Mouse (Mus musculus): Measurements from ENCODE around the gene Cmss1. TPM values are rescaled to one million over a fixed set of nuclear protein-coding genes. Genes with fewer than 3 reads are reported as not detected.

Cmss1 gene
- polyA plus RNA-seq, 1 experiment, result 10.1 TPM

DNA sequence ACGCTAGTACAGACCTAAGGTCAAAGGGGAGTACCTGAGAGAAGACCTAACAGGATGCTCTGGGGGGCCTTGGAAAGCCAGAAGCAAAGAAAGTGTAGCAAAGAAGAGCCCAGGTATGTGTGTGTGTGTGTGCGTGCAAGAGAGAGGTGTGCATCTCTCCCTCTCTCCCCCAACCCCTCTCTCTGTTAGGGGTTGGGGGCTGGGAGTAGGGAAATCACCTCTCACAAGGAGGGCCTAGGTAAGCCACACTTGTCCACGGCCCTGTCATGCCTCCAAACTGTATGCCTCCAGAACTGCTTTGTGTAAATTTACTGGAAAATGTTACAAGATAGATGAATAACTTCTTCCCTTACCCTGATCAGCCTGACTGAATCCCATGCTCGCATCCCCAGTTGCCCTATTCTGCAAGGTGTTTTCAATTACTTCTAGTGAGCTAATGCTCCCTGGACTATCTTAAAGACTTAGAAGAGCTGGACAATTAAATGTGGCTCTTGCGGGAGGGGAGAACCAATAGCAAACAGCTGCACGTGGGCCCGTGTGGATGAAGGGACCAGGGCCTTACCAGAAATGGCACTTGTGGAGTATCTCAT lies 231.3 kb downstream of the Cmss1 start:
- no peak for TF ChIP-seq POLR2A (IDR thresholded peaks at IDR 0.05; ENCODE audit: borderline replicate concordance, extremely low read depth, insufficient read depth, insufficient read length, poor library complexity, severe bottlenecking)
- no peak for TF ChIP-seq CTCF (IDR thresholded peaks at IDR 0.05; ENCODE audit: borderline replicate concordance, extremely low read depth, insufficient read depth, insufficient read length)
- no peak for DNase-seq (ENCODE audit: low read depth)

DNA sequence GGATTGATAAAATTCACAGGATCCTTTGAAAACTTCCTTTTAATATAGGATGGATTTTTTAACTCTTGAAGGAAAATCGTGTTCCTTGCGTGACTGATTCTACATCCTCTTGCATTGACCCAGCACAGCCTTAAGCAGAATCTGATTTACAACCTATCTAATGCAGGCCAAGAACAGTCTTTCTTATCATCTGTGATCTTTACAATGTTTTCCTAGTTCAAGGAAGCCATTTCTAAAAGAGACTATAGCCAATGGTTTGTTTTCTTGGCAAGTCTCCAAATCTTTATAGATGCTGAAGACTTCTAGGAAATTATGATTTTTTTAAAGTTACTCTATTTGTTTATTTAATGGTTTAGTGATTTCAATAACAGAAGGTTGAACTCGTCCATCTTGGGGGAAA lies 234.5 kb downstream of the Cmss1 start:
- TF ChIP-seq POLR2A (IDR thresholded peaks at IDR 0.05; ENCODE audit: borderline replicate concordance, extremely low read depth, insufficient read depth, insufficient read length, poor library complexity, severe bottlenecking) (no peak), CTCF (IDR thresholded peaks at IDR 0.05; ENCODE audit: borderline replicate concordance, extremely low read depth, insufficient read depth, insufficient read length) (no peak)
- DNase-seq (ENCODE audit: low read depth), result no peak

DNA sequence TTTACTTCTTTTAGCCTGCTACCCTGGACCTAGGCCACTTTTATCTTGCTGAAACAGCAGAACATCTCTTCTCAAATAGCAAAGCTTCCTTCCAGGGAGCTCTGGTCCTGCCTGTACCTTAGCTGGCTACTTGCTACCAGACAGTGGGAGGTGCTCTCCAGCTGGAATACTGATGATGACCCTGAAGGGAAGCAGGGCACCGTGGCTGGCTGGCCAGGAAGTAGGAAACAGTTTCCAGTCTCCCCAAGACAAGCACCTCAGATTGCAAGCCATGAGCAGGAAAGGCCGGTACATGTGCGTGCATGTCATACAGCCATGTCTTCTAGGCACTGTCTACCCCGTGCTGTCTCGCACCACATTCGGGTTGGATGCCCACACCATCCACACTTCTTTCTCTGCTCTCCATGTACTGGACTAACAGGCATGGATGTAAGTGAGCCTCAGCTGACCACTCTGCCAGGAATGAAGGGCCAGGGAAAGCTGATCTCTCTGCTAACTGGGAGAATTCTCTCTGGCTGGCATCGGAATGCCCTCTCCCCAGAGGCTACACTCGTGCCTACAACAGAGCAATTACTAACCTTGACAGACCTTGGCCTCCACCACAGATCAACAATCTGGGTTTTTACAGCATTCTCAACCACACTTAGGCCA lies 236.7 kb downstream of the Cmss1 start:
- DNase-seq (ENCODE audit: low read depth), result no peak
- TF ChIP-seq POLR2A (IDR thresholded peaks at IDR 0.05; ENCODE audit: borderline replicate concordance, extremely low read depth, insufficient read depth, insufficient read length, poor library complexity, severe bottlenecking) (no peak), CTCF (IDR thresholded peaks at IDR 0.05; ENCODE audit: borderline replicate concordance, extremely low read depth, insufficient read depth, insufficient read length) (no peak)

DNA sequence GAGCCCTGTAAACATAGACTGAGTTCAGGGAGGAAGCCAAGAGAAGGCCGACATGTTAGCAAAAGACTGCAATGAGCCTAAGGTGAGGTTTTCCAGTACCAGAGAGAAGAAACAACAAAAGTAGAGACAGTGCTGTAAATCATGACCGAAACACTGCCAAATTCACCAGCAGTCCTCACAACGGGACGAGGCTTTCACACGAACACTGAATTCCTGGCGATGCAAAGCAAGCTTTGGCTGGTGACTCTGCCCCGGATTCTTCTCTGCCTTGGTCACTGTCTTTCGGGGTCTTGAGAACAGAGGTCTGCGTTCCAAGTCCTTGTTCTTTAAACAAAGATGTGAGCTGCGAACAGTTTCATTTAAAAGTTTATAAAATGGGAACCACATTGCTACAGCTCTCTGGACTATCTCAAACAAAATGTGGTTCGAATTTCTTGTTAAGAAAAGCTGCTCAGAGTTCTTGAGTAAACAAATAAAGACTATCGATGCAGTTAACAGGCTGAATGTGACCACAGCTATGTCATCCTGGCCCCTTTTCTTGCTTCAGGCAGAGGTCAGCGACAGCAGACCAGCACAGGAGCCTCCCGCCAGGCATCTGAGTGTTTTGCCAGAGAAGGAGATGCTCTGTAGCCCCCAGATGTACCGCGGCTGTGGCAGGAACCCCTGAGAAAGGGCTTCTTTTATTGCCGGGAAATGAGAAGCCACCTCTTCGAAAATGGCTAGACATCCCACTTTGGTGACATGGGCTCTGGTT lies 239.5 kb downstream of the Cmss1 start:
- TF ChIP-seq POLR2A (IDR thresholded peaks at IDR 0.05; ENCODE audit: borderline replicate concordance, extremely low read depth, insufficient read depth, insufficient read length, poor library complexity, severe bottlenecking) (no peak), CTCF (IDR thresholded peaks at IDR 0.05; ENCODE audit: borderline replicate concordance, extremely low read depth, insufficient read depth, insufficient read length) (no peak)
- DNase-seq (ENCODE audit: low read depth), result no peak

DNA sequence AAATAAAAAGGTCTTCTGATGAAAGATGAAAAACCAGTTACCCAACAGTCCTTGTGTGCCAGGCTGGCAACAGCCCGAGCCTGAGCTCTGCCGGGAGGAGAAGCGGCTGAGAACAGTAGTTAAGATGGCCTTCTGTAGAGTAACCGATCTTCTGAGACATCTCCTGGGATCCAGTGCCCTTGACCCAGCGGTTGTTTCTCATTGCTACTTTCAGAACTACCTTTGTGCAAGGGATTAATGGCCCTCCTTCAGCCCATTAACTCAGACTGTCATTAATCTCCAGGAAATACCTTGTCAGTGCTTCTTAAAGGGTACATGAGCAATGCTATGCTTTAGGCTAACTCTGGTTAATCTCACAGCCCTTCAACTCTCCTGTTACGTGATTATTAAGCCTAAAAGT lies 240.5 kb downstream of the Cmss1 start:
- TF ChIP-seq POLR2A (IDR thresholded peaks at IDR 0.05; ENCODE audit: borderline replicate concordance, extremely low read depth, insufficient read depth, insufficient read length, poor library complexity, severe bottlenecking), result no peak
- no peak for TF ChIP-seq CTCF (IDR thresholded peaks at IDR 0.05; ENCODE audit: borderline replicate concordance, extremely low read depth, insufficient read depth, insufficient read length)
- DNase-seq (ENCODE audit: low read depth), result no peak

DNA sequence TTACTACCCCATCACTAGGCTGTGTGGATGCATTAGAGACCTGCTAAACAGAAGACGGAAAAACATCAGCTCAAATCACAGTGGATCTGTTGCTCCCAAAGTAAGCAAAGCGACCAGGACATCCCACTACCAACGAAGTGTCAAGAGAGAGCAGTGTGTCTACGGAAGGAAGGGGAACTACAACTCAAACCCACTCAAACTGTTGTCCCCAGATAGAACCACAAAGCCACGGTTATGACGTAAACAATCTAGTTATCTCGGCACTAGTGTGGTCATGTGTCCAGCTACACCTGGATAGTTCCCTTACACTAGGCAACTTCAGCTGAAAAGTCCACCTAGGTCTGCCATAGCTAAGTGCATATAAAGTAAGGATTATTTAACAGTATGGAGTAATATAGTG lies 242.2 kb downstream of the Cmss1 start:
- TF ChIP-seq POLR2A (IDR thresholded peaks at IDR 0.05; ENCODE audit: borderline replicate concordance, extremely low read depth, insufficient read depth, insufficient read length, poor library complexity, severe bottlenecking) (no peak), CTCF (IDR thresholded peaks at IDR 0.05; ENCODE audit: borderline replicate concordance, extremely low read depth, insufficient read depth, insufficient read length) (no peak)
- DNase-seq (ENCODE audit: low read depth), result no peak

DNA sequence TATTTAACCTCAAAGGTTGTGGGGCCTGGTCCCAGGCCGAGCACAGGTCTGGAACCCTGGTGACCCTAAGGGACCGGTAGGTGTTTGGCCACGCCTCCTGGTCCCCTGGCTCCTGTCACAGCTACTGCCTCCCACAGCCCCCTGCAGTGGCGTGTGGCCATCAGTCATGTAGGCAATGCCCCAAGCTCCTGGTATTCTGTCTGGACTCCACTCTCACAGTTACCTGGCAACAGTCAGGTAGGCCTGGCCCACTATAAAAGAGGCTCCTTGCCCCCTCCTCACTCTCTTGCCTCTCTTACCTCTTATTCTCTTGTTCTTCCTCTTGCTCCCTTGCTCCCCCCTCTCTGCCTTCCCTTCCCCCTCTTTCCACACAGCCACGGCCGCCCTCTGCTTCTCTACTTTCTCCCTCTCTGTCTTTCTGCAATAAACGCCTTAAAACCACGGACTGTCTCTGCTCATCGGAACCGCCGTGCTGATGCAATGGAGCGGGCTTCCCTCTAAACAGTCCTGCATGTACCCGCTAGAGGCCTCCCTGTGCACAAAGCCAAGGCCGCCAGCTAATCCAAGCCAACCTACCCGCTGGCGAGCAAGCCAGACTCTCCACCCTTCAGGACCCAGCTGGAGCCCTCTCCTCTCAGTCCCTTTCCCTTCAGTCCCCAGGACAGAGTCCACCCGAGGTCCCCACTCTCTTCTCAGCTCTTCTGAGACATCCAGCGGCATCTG lies 243.8 kb downstream of the Cmss1 start:
- peak; percentile 45; the same call in 1 of the 2 replicates for TF ChIP-seq CTCF (IDR thresholded peaks at IDR 0.05; ENCODE audit: borderline replicate concordance, extremely low read depth, insufficient read depth, insufficient read length)
- TF ChIP-seq POLR2A (IDR thresholded peaks at IDR 0.05; ENCODE audit: borderline replicate concordance, extremely low read depth, insufficient read depth, insufficient read length, poor library complexity, severe bottlenecking), result no peak
- DNase-seq (ENCODE audit: low read depth), result peak; percentile 64

DNA sequence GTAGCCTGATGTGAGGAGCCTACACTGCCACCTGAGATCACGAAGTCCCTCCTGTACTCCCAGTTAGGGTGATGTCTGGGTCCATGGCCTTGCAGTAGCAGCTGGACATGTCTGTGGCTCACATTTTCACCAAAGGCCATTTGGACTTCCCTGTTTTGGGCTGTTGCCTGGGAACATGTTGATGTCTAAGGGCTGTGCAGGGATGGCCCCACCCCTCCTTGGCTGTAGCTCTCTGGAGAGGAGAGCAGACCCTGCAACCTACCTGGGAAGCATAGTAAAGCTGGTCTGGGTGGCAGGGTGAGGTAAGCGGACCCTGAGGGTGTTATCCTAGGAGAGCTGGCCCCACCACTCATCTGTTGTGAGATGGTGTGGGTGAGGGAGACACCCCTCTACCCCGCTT lies 245.9 kb downstream of the Cmss1 start:
- no peak for DNase-seq (ENCODE audit: low read depth)
- TF ChIP-seq CTCF (IDR thresholded peaks at IDR 0.05; ENCODE audit: borderline replicate concordance, extremely low read depth, insufficient read depth, insufficient read length) (no peak), POLR2A (IDR thresholded peaks at IDR 0.05; ENCODE audit: borderline replicate concordance, extremely low read depth, insufficient read depth, insufficient read length, poor library complexity, severe bottlenecking) (no peak)

DNA sequence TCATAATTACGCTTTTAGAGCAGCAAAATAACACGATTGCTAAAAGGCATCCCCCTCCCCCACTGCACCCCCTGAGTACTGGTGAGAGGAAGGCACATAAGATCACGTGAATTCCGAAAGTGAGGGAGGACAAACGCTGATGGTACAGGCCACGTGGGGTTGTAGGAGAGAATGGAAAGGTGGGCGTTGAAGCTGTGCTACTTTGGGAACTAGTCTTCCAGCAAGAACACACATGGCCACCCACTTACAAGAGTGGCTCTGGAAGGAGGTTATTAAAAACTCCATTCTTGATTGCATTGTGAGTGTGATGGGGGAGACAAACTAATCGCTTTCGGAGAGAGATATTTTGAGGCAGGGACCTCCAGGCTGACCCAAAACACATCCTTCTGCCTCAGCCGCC lies 247.4 kb downstream of the Cmss1 start:
- DNase-seq (ENCODE audit: low read depth), result no peak
- no peak for TF ChIP-seq POLR2A (IDR thresholded peaks at IDR 0.05; ENCODE audit: borderline replicate concordance, extremely low read depth, insufficient read depth, insufficient read length, poor library complexity, severe bottlenecking)
- TF ChIP-seq CTCF (IDR thresholded peaks at IDR 0.05; ENCODE audit: borderline replicate concordance, extremely low read depth, insufficient read depth, insufficient read length), result no peak

DNA sequence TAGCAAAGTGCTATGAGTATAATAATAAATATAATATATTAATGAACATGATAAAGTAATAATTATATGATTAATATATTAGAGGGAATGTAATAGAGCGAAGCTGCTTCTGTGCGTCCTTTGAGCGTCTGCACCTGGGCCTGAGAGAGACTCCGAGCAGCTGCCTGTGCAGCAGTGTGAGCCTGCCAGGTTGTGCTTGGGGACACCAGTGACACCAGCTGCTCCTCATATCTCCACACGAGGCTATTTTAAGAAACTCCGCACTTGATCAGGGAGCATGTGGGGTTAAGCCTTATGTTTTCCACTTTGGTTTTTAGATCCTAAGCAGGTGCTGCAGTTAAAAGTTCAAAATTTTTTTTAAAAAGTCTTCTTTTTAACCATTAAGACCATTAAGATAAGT lies 249.7 kb downstream of the Cmss1 start:
- DNase-seq (ENCODE audit: low read depth), result no peak
- TF ChIP-seq POLR2A (IDR thresholded peaks at IDR 0.05; ENCODE audit: borderline replicate concordance, extremely low read depth, insufficient read depth, insufficient read length, poor library complexity, severe bottlenecking) (no peak), CTCF (IDR thresholded peaks at IDR 0.05; ENCODE audit: borderline replicate concordance, extremely low read depth, insufficient read depth, insufficient read length) (no peak)

DNA sequence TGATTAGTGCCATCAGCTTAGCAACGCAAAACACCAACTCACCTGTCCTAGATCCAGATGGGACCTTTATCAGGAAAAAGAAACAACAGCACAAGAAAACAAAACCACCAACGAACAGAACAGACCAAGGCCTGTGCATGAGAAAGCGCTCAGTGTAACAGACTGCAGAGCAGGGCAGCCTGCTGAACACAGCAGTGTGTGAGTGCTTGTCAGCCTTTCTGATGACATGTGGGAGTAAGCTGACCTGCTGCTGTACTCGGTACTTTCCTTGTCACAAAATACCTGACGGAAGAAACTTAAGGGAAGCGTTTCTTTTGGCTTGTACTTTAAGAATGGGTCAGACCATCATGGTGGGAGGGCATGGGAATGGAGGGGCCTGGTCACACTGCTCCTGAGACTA lies 250.2 kb downstream of the Cmss1 start:
- no peak for DNase-seq (ENCODE audit: low read depth)
- TF ChIP-seq POLR2A (IDR thresholded peaks at IDR 0.05; ENCODE audit: borderline replicate concordance, extremely low read depth, insufficient read depth, insufficient read length, poor library complexity, severe bottlenecking) (no peak), CTCF (IDR thresholded peaks at IDR 0.05; ENCODE audit: borderline replicate concordance, extremely low read depth, insufficient read depth, insufficient read length) (no peak)
